Comparison of ENCODE assay signal across 14 mouse cellular contexts in genomic region chr6:94627714-94628595, GRCm38 (mm10).
A peak's percentile ranks its signal among the peaks of the same experiment; 100 is the strongest.
DNase-seq lines count a peak whose midpoint lies in the region; ATAC-seq and TF ChIP-seq lines count a peak whose summit lies in the region.
"Had no signal": no experiment of that assay in that cellular context is flagged by ENCODE, and none has a peak within 500 bp of the region (broad histone marks: within the 10 kb centered on the region; RNA-seq: fewer than 3 reads in every experiment).

No protein-coding gene starts in this region.

- 0 out of 2 replicates have a peak, but pooled peaks cover 2% of the 10 kb centered on the region for H3K27me3 ChIP-seq in embryonic facial prominence, embryonic 12.5 days
- H3K27me3 ChIP-seq in embryonic facial prominence, embryonic 10.5 days (replicated peaks; ENCODE audit: low read depth, poor library complexity, severe bottlenecking), result no peaks in the 10 kb centered on the region
- H3K27me3 ChIP-seq in neural tube, embryonic 11.5 days (ENCODE audit: control insufficient read depth, insufficient read depth, low read length), result no peaks in the 10 kb centered on the region
- no peaks in the 10 kb centered on the region for H3K27me3 ChIP-seq in limb, embryonic 11.5 days (ENCODE audit: control insufficient read depth, insufficient read depth, low read length)
- no peaks in the 10 kb centered on the region for H3K27me3 ChIP-seq in neural tube, embryonic 15.5 days (replicated peaks)
- H3K27me3 ChIP-seq in kidney, adult 2 months (replicated peaks; ENCODE audit: control insufficient read depth, insufficient read depth, low read length), result no peaks in the 10 kb centered on the region
- H3K27me3 ChIP-seq: Patski had no signal

- ATAC-seq in embryonic facial prominence, embryonic 12.5 days (ENCODE audit: insufficient number of reproducible peaks, insufficient read depth, low FRiP score, low TSS enrichment), result no peak
- ATAC-seq in neural tube, embryonic 11.5 days (ENCODE audit: insufficient read depth, low FRiP score, low TSS enrichment), result no peak
- peak; percentile 86 for ATAC-seq in limb, embryonic 11.5 days (ENCODE audit: insufficient number of reproducible peaks, low FRiP score, low TSS enrichment, low read depth)
- no peak for ATAC-seq in neural tube, embryonic 15.5 days (ENCODE audit: low FRiP score)
- ATAC-seq: inflammation-experienced regulatory T-cells, adult 6 months had no signal

- H3K9me3 ChIP-seq in embryonic facial prominence, embryonic 12.5 days, result no peaks in the 10 kb centered on the region
- no peaks in the 10 kb centered on the region for H3K9me3 ChIP-seq in embryonic facial prominence, embryonic 10.5 days
- H3K9me3 ChIP-seq in neural tube, embryonic 11.5 days (ENCODE audit: control insufficient read depth, low read length), result no peaks in the 10 kb centered on the region
- no peaks in the 10 kb centered on the region for H3K9me3 ChIP-seq in limb, embryonic 11.5 days (ENCODE audit: control insufficient read depth, low read length)
- H3K9me3 ChIP-seq in neural tube, embryonic 15.5 days (replicated peaks), result no peaks in the 10 kb centered on the region

- 58% methylated on average over 15 of the region's 15 CpGs for WGBS in embryonic facial prominence, embryonic 12.5 days
- 66% methylated on average over 15 of the region's 15 CpGs for WGBS in embryonic facial prominence, embryonic 10.5 days
- 33% methylated on average over 15 of the region's 15 CpGs for WGBS in neural tube, embryonic 11.5 days
- 14% methylated on average over 15 of the region's 15 CpGs for WGBS in limb, embryonic 11.5 days
- WGBS in neural tube, embryonic 15.5 days, result 21% methylated on average over 15 of the region's 15 CpGs
- 70% methylated on average over 15 of the region's 15 CpGs for WGBS in kidney, adult 2 months

- no peak for DNase-seq in embryonic facial prominence, embryonic 10.5 days (ENCODE audit: low spot score)
- DNase-seq in neural tube, embryonic 11.5 days (ENCODE audit: low spot score), result no peak
- DNase-seq in neural tube, embryonic 10.5 days (ENCODE audit: extremely low spot score, low spot score), result no peak
- peak; percentile 81 for DNase-seq in limb, embryonic 11.5 days (ENCODE audit: low spot score)
- no peak for DNase-seq in kidney, adult 2 months
- no peak for DNase-seq in yolk sac, embryonic 10.5 days (ENCODE audit: low spot score)
- DNase-seq: adrenal gland, adult 8-10 months; kidney, postnatal 4 days; lung, embryonic 14.5 days; thymus, postnatal 25 days had no signal

- no peak for TF ChIP-seq POLR2A in kidney, adult 2 months (IDR thresholded peaks at IDR 0.05; ENCODE audit: low read depth, low read length)

- no peak overlapping the region for H3K9ac ChIP-seq in embryonic facial prominence, embryonic 12.5 days
- peak overlapping the region; percentile 29 for H3K9ac ChIP-seq in neural tube, embryonic 11.5 days (ENCODE audit: low read length)
- no peak overlapping the region for H3K9ac ChIP-seq in limb, embryonic 11.5 days (ENCODE audit: low read length)
- no peak overlapping the region for H3K9ac ChIP-seq in neural tube, embryonic 15.5 days (replicated peaks)
- H3K9ac ChIP-seq: lung, embryonic 14.5 days had no signal

- no peak for TF ChIP-seq CTCF in kidney, adult 2 months (conservative IDR thresholded peaks at IDR 0.05; ENCODE audit: insufficient read depth, insufficient read length, low read depth, low read length)

- H3K4me3 ChIP-seq in embryonic facial prominence, embryonic 12.5 days, result no peak overlapping the region
- H3K4me3 ChIP-seq in embryonic facial prominence, embryonic 10.5 days, result no peak overlapping the region
- H3K4me3 ChIP-seq in neural tube, embryonic 11.5 days (ENCODE audit: low read depth, low read length), result no peak overlapping the region
- H3K4me3 ChIP-seq in limb, embryonic 11.5 days (ENCODE audit: low read depth, low read length), result no peak overlapping the region
- H3K4me3 ChIP-seq in neural tube, embryonic 15.5 days (replicated peaks), result no peak overlapping the region
- H3K4me3 ChIP-seq in kidney, adult 2 months (ENCODE audit: insufficient read depth, low read depth, low read length), result no peak overlapping the region

- 0 out of 2 replicates have a peak overlapping the region, but pooled peaks have one; percentile 52 for H3K27ac ChIP-seq in embryonic facial prominence, embryonic 12.5 days
- no peak overlapping the region for H3K27ac ChIP-seq in embryonic facial prominence, embryonic 10.5 days (replicated peaks)
- no peak overlapping the region for H3K27ac ChIP-seq in neural tube, embryonic 11.5 days (ENCODE audit: low read depth, low read length)
- peak overlapping the region; percentile 87 for H3K27ac ChIP-seq in limb, embryonic 11.5 days (replicated peaks; ENCODE audit: low read depth, low read length)
- H3K27ac ChIP-seq in neural tube, embryonic 15.5 days (replicated peaks), result peak overlapping the region; percentile 52
- no peak overlapping the region for H3K27ac ChIP-seq in kidney, adult 2 months (ENCODE audit: insufficient read depth, low read depth, low read length)

- peaks cover 29% of the 10 kb centered on the region for H3K36me3 ChIP-seq in embryonic facial prominence, embryonic 12.5 days
- peaks cover 64% of the 10 kb centered on the region for H3K36me3 ChIP-seq in embryonic facial prominence, embryonic 10.5 days (replicated peaks)
- H3K36me3 ChIP-seq in neural tube, embryonic 11.5 days (ENCODE audit: control insufficient read depth, insufficient read depth, low read length), result peaks cover 4% of the 10 kb centered on the region
- H3K36me3 ChIP-seq in limb, embryonic 11.5 days (ENCODE audit: control insufficient read depth, insufficient read depth, low read length), result peaks cover 3% of the 10 kb centered on the region; the same call in 1 of the 2 replicates
- 0 out of 2 replicates have a peak, but pooled peaks cover 3% of the 10 kb centered on the region for H3K36me3 ChIP-seq in neural tube, embryonic 15.5 days
- no peaks in the 10 kb centered on the region for H3K36me3 ChIP-seq in kidney, adult 2 months (ENCODE audit: control insufficient read depth, insufficient read depth, low read length)

- no peak overlapping the region for H3K4me2 ChIP-seq in embryonic facial prominence, embryonic 12.5 days (replicated peaks)
- H3K4me2 ChIP-seq in neural tube, embryonic 11.5 days (ENCODE audit: low read depth), result no peak overlapping the region
- H3K4me2 ChIP-seq in limb, embryonic 11.5 days (ENCODE audit: low read depth, severe bottlenecking), result no peak overlapping the region
- no peak overlapping the region; the same call in 1 of the 2 replicates for H3K4me2 ChIP-seq in neural tube, embryonic 15.5 days
- H3K4me2 ChIP-seq: lung, embryonic 14.5 days had no signal

- peaks cover 41% of the 10 kb centered on the region for H3K4me1 ChIP-seq in embryonic facial prominence, embryonic 12.5 days
- peaks cover 64% of the 10 kb centered on the region for H3K4me1 ChIP-seq in embryonic facial prominence, embryonic 10.5 days
- H3K4me1 ChIP-seq in neural tube, embryonic 11.5 days (ENCODE audit: control insufficient read depth, insufficient read depth, low read length), result peaks cover 38% of the 10 kb centered on the region
- peaks cover 56% of the 10 kb centered on the region for H3K4me1 ChIP-seq in limb, embryonic 11.5 days (ENCODE audit: control insufficient read depth, insufficient read depth, low read length)
- peaks cover 46% of the 10 kb centered on the region for H3K4me1 ChIP-seq in neural tube, embryonic 15.5 days
- no peaks in the 10 kb centered on the region for H3K4me1 ChIP-seq in kidney, adult 2 months (ENCODE audit: control insufficient read depth, insufficient read depth, low read length)

Comparison
In these comparisons a context has a peak if more than half of its experiments do, and no peak if none do; other contexts are left out.
1. H3K27ac ChIP-seq: peak in embryonic facial prominence, embryonic 12.5 days (single experiment), limb, embryonic 11.5 days (single experiment) and neural tube, embryonic 15.5 days (single experiment); none in embryonic facial prominence, embryonic 10.5 days (single experiment), neural tube, embryonic 11.5 days (single experiment) and kidney, adult 2 months (single experiment).